Mouse (Mus musculus) G1E (cell line): ENCODE results near the gene Tsnaxip1. TPM values are rescaled to one million over a fixed set of nuclear protein-coding genes. Genes with fewer than 3 reads are reported as not detected.
A peak's percentile ranks its signal among the peaks of the same experiment; 100 is the strongest.

Experiments used
- ATAC-seq: 2 replicates; pipeline ENCODE4 v1.8.0; 2016; ENCODE audit warnings: mild to moderate bottlenecking; ENCODE audit not compliant: insufficient number of reproducible peaks, poor library complexity, low FRiP score, severe bottlenecking; ENCODE audit errors: extremely low read depth
- DNase-seq: peaks from one replicate; pipeline ENCODE4 v3.0.0; 2012; ENCODE audit warnings: low spot score
- H3K27me3 ChIP-seq: 2 replicates; pipeline ENCODE4 v1.6.1; 2012; ENCODE audit warnings: mild to moderate bottlenecking, low read length, inconsistent platforms; ENCODE audit not compliant: insufficient read depth
- H3K36me3 ChIP-seq: replicated peaks from 2 replicates; pipeline ENCODE3; 2012; ENCODE audit warnings: mild to moderate bottlenecking, inconsistent platforms
- H3K4me1 ChIP-seq: 2 replicates; pipeline ENCODE4 v1.6.1; 2012; ENCODE audit warnings: low read depth, low read length, inconsistent platforms, mixed read lengths; ENCODE audit not compliant: insufficient read depth
- H3K4me3 ChIP-seq: 2 replicates; pipeline ENCODE4 v1.5.1; 2012; ENCODE audit warnings: low read depth, mild to moderate bottlenecking, inconsistent platforms, low read length, moderate library complexity, mixed read lengths
- H3K9me3 ChIP-seq: replicated peaks from 2 replicates; pipeline ENCODE4 v1.6.1; 2012; ENCODE audit warnings: inconsistent platforms
- CTCF ChIP-seq: IDR thresholded peaks from 2 replicates; pipeline ENCODE4 v1.5.1; 2012; ENCODE audit warnings: low read depth, low read length, inconsistent platforms, mixed read lengths
- GATA1 ChIP-seq: IDR thresholded peaks from 2 replicates; pipeline ENCODE4 v1.6.1; 2012; ENCODE audit warnings: borderline replicate concordance, low read length, inconsistent platforms, mixed read lengths
- GATA2 ChIP-seq: IDR thresholded peaks from 2 replicates; pipeline ENCODE4 v1.6.1; 2012; ENCODE audit warnings: low read depth, low read length, inconsistent platforms, borderline replicate concordance
- POLR2AphosphoS5 ChIP-seq: IDR thresholded peaks from 2 replicates; pipeline ENCODE4 v1.6.1; 2012; ENCODE audit warnings: low read depth, low read length, inconsistent platforms; ENCODE audit not compliant: insufficient replicate concordance
- TAL1 ChIP-seq: conservative IDR thresholded peaks from 2 replicates; pipeline ENCODE4 v1.6.1; 2012; ENCODE audit warnings: low read depth, low read length, inconsistent platforms, mixed read lengths
- polyA plus RNA-seq: library from polyadenylated mRNA; stranded (reverse); fragments of >175 nt; gene quantifications from 2 replicates; pipeline ENCODE4 v1.2.3, GENCODE M21; 2012
- total RNA-seq, 2 experiments: library from RNA; stranded (forward) in 1 of 2; stranded (reverse) in 1 of 2; fragments of 200-1000 nt in 1 of 2; fragments of >200 nt in 1 of 2; fragmentation: Nextera tagmentation in 1 of 2; gene quantifications; 2 replicates each; pipeline ENCODE4 v1.2.3; 2014 to 2017

The Tsnaxip1 gene
- total and polyA plus RNA-seq, 3 experiments, result 0.16 TPM; not detected in 2

- peaks cover 85% of the 10 kb centered on the region for H3K36me3 ChIP-seq
- H3K4me1 ChIP-seq, result peaks cover 57% of the 10 kb centered on the region
- TF ChIP-seq CTCF (no peak), GATA2 (no peak), GATA1 (no peak), TAL1 (no peak), POLR2AphosphoS5 (no peak)
- no peak overlapping the region for H3K4me3 ChIP-seq
- H3K9me3 ChIP-seq, result no peaks in the 10 kb centered on the region
- DNase-seq (no peak), ATAC-seq (no peak)
- no peaks in the 10 kb centered on the region for H3K27me3 ChIP-seq
These were observed 34.2 kb upstream of the Tsnaxip1 start for GRCm38 (mm10) chr8:105793331-105793730.

DNA sequence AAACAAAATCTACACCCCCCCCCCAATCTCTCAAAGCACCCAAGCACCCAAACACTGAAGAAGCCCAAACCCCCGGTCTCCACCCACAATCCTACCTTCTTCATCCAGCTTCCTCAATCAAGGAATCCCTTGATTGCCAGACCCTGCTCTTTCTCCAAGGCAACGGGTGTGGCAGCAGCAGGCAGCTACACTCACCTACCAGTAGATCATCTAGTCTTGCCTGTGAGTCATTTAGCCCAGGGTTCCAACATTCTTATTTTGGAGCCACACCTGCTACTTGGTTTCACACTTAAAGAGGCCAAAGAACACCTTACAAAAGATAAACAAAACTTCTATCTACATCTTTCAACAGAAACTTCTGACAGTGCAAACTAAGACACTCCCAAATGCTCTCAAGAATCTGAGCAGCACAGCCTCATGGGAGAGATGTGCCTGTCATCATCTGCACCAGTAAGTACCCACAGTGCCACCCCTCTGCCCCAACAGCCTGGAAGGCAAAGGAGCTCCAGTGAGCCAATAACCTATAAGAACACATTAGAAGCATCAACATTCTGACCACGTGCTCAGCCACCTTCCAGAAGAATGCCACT, 33.4 kb upstream of the Tsnaxip1 start:
- ATAC-seq (no peak), DNase-seq (no peak)
- Histone ChIP-seq H3K9me3 (no peaks in the 10 kb centered on the region), H3K27me3 (no peaks in the 10 kb centered on the region), H3K4me3 (no peak overlapping the region), H3K36me3 (peaks cover 87% of the 10 kb centered on the region), H3K4me1 (peaks cover 59% of the 10 kb centered on the region)
- TF ChIP-seq CTCF (no peak), GATA1 (no peak), TAL1 (no peak), GATA2 (no peak), POLR2AphosphoS5 (no peak)

DNA sequence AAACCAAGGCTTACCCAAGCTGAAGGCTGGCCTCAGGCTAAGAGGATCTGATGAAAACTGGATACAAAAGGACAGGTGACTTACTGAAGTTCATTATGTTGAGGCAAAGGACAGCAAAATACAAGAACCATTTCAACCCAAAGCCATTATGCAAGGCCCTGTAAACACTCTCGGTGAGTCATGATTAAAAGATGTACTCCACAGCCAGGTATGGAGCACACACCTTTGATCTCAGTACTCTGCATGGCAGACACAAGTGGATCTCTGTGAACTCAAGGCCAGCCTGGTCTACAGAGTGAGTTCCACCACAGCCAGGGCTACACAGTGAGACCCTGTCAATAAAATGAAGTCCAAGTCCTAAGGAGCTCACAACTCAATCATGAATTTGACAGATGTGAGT, 31.7 kb upstream of the Tsnaxip1 start:
- H3K4me3 ChIP-seq, result no peak overlapping the region
- peaks cover 65% of the 10 kb centered on the region for H3K4me1 ChIP-seq
- ATAC-seq, result no peak
- H3K36me3 ChIP-seq, result peaks cover 80% of the 10 kb centered on the region
- no peak for DNase-seq
- no peaks in the 10 kb centered on the region for H3K9me3 ChIP-seq
- TF ChIP-seq GATA1 (no peak), CTCF (no peak), GATA2 (no peak), POLR2AphosphoS5 (no peak)
- no peaks in the 10 kb centered on the region for H3K27me3 ChIP-seq

DNA sequence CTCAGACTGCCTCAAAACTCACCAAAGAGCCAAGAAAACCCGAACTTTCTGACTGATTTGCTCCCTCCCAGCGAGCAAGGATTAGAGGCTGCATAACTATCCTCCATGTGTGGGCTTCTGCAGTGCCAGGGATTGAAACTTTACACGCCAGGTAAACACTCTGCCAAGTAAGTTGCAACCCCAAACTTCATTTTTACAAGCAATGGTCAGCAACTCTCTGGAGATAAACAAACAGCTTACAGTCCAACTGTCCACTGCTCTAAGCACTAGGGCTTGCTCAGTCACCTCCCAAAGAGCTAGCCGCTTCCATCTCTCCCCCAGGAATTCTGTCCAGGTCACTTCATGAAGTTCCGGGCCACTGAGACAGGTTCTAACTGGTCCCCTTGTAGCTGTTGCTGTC, 29.1 kb upstream of the Tsnaxip1 start:
- peaks cover 56% of the 10 kb centered on the region for H3K36me3 ChIP-seq
- TF ChIP-seq TAL1, result no peak
- TF ChIP-seq GATA1, result no peak
- TF ChIP-seq GATA2, result no peak
- no peak for TF ChIP-seq POLR2AphosphoS5
- no peak for TF ChIP-seq CTCF

DNA sequence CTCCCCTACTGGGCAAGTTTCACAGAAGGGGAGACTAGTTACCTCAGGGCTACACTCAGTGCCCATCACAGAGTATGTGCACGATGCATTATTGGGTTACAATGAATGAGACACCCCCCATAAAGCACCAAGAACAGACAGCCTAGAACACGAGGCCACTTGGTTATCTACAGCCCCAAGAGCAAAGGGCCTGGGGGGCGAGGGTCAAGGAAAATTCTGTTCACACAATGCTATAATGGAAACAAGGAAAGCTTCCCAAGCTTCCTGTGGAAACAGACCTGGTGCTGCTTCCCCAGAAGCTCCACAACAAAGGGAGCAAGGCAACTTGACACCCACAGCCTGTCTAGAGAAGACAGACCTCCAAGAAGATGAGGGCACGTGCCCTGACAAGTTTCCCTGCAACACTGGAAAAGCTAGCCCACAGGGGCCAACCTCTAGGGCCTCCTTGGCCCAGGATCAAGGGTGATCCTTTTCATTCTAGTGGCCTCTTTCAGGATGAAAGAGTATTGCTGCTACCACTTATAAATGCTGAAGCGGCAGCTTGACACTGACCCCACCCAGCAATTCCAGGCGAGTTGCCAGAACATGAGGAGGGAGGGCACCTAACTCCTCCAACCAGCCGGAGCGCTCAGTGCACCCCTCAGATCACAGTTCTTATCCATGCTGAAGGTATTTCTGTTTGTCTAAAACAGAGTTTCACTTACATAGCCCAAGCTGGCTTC, 28.3 kb upstream of the Tsnaxip1 start:
- Histone ChIP-seq H3K9me3 (no peaks in the 10 kb centered on the region), H3K27me3 (no peaks in the 10 kb centered on the region), H3K36me3 (peaks cover 51% of the 10 kb centered on the region), H3K4me1 (peaks cover 72% of the 10 kb centered on the region), H3K4me3 (peak overlapping the region; percentile 45; the same call in 1 of the 2 replicates)
- no peak for ATAC-seq
- no peak for TF ChIP-seq CTCF
- TF ChIP-seq GATA2, result no peak
- no peak for TF ChIP-seq TAL1
- TF ChIP-seq GATA1, result no peak
- TF ChIP-seq POLR2AphosphoS5, result no peak
- peak; percentile 47 for DNase-seq

More for the DNA sequence above, 29.1 kb upstream of the Tsnaxip1 start:
- no peak for DNase-seq
- peaks cover 78% of the 10 kb centered on the region for H3K4me1 ChIP-seq
- H3K27me3 ChIP-seq, result no peaks in the 10 kb centered on the region
- no peaks in the 10 kb centered on the region for H3K9me3 ChIP-seq
- ATAC-seq, result no peak
- no peak overlapping the region for H3K4me3 ChIP-seq

- Histone ChIP-seq H3K36me3 (peaks cover 48% of the 10 kb centered on the region), H3K9me3 (no peaks in the 10 kb centered on the region), H3K4me1 (peaks cover 70% of the 10 kb centered on the region), H3K4me3 (peak overlapping the region; percentile 30; the same call in 1 of the 2 replicates), H3K27me3 (no peaks in the 10 kb centered on the region)
- ATAC-seq (peak; percentile 96), DNase-seq (peak; percentile 59)
- TF ChIP-seq TAL1, result peak; percentile 75
- TF ChIP-seq GATA1, result no peak
- no peak for TF ChIP-seq POLR2AphosphoS5
- TF ChIP-seq CTCF, result no peak
- no peak for TF ChIP-seq GATA2
These were observed 26.2 kb upstream of the Tsnaxip1 start for GRCm38 (mm10) chr8:105801153-105801904.
